Mouse (Mus musculus) ES-Bruce4 (cell line): Measurements from ENCODE around the gene Alg9. TPM values are rescaled to one million over a fixed set of nuclear protein-coding genes. Genes with fewer than 3 reads are reported as not detected.

ENCODE experiments used
- H3K27ac ChIP-seq: 2 replicates; pipeline ENCODE4 v1.5.1; 2012; ENCODE audit warnings: low read length, inconsistent platforms; ENCODE audit not compliant: insufficient read depth
- H3K27me3 ChIP-seq: 2 replicates; pipeline ENCODE4 v1.6.1; 2012; ENCODE audit warnings: mild to moderate bottlenecking, low read length, inconsistent platforms; ENCODE audit not compliant: control insufficient read depth, poor library complexity, insufficient read depth, severe bottlenecking
- H3K36me3 ChIP-seq: 2 replicates; pipeline ENCODE4 v1.6.1; 2012; ENCODE audit warnings: inconsistent platforms, mild to moderate bottlenecking, low read length, moderate library complexity; ENCODE audit not compliant: control insufficient read depth, poor library complexity, insufficient read depth, severe bottlenecking
- H3K4me1 ChIP-seq: one replicate; pipeline ENCODE4 v1.8.1; 2011; ENCODE audit warnings: low read length; ENCODE audit not compliant: control insufficient read depth, insufficient read depth
- H3K4me3 ChIP-seq: 2 replicates; pipeline ENCODE4 v1.5.1; 2011; ENCODE audit warnings: low read depth, mild to moderate bottlenecking, low read length
- H3K9ac ChIP-seq: 2 replicates; pipeline ENCODE4 v1.6.1; 2012; ENCODE audit warnings: low read depth, mild to moderate bottlenecking, inconsistent platforms; ENCODE audit not compliant: poor library complexity, severe bottlenecking
- H3K9me3 ChIP-seq: replicated peaks from 2 replicates; pipeline ENCODE4 v1.6.1; 2012; ENCODE audit warnings: mild to moderate bottlenecking, low read length, inconsistent platforms; ENCODE audit not compliant: control insufficient read depth, poor library complexity, insufficient read depth, severe bottlenecking
- CTCF ChIP-seq: IDR thresholded peaks from one replicate; pipeline ENCODE4 v1.8.1; 2011; ENCODE audit warnings: low read depth, low read length
- EP300 ChIP-seq: IDR thresholded peaks from 2 replicates; pipeline ENCODE4 v1.6.1; 2011; ENCODE audit warnings: low read depth, low read length; ENCODE audit not compliant: insufficient read depth
- POLR2A ChIP-seq: IDR thresholded peaks from one replicate; pipeline ENCODE4 v1.8.1; 2011; ENCODE audit warnings: low read length; ENCODE audit not compliant: insufficient read depth
- polyA plus RNA-seq: library from polyadenylated mRNA; stranded (reverse); fragments of >200 nt; gene quantifications from 2 replicates; pipeline ENCODE4 v1.2.4, GENCODE M21; 2011; ENCODE audit warnings: low read depth; ENCODE audit not compliant: missing spikeins, insufficient read depth, insufficient read length

Gene Alg9
- polyA plus RNA-seq, 1 experiment = 23.5 TPM

- Histone ChIP-seq H3K27me3 (no peaks in the 10 kb centered on the region), H3K27ac (no peak overlapping the region), H3K4me1 (no peaks in the 10 kb centered on the region), H3K9ac (no peak overlapping the region), H3K9me3 (no peaks in the 10 kb centered on the region), H3K36me3 (peaks cover 4% of the 10 kb centered on the region; the same call in 1 of the 2 replicates), H3K4me3 (no peak overlapping the region)
- TF ChIP-seq CTCF (no peak), EP300 (no peak), POLR2A (no peak)
These were observed 40.8 kb downstream of the Alg9 start for GRCm38 (mm10) chr9:50815666-50816065.

GRCm38 (mm10) chr9:50816512-50816911 is 41.7 kb downstream of the Alg9 start:
- Histone ChIP-seq H3K27ac (no peak overlapping the region), H3K4me1 (no peaks in the 10 kb centered on the region), H3K9me3 (no peaks in the 10 kb centered on the region), H3K4me3 (no peak overlapping the region), H3K9ac (no peak overlapping the region), H3K36me3 (peaks cover 4% of the 10 kb centered on the region; the same call in 1 of the 2 replicates), H3K27me3 (no peaks in the 10 kb centered on the region)
- TF ChIP-seq CTCF (no peak), POLR2A (no peak), EP300 (no peak)

- Histone ChIP-seq H3K27ac (no peak overlapping the region), H3K9ac (no peak overlapping the region), H3K36me3 (peaks cover 4% of the 10 kb centered on the region; the same call in 1 of the 2 replicates), H3K4me3 (no peak overlapping the region), H3K4me1 (no peaks in the 10 kb centered on the region), H3K9me3 (no peaks in the 10 kb centered on the region), H3K27me3 (no peaks in the 10 kb centered on the region)
- TF ChIP-seq CTCF (no peak), POLR2A (no peak), EP300 (no peak)
These were observed 43.2 kb downstream of the Alg9 start for GRCm38 (mm10) chr9:50818050-50818449.

- Histone ChIP-seq H3K4me1 (no peaks in the 10 kb centered on the region), H3K9me3 (no peaks in the 10 kb centered on the region), H3K4me3 (no peak overlapping the region), H3K36me3 (peaks cover 2% of the 10 kb centered on the region; the same call in 1 of the 2 replicates), H3K27me3 (no peaks in the 10 kb centered on the region), H3K9ac (no peak overlapping the region), H3K27ac (no peak overlapping the region)
- TF ChIP-seq EP300 (no peak), CTCF (no peak), POLR2A (no peak)
These were observed 44.9 kb downstream of the Alg9 start for GRCm38 (mm10) chr9:50819716-50820115.

- Histone ChIP-seq H3K9me3 (no peaks in the 10 kb centered on the region), H3K27me3 (no peaks in the 10 kb centered on the region), H3K4me3 (no peak overlapping the region), H3K9ac (no peak overlapping the region), H3K27ac (no peak overlapping the region), H3K4me1 (no peaks in the 10 kb centered on the region), H3K36me3 (peaks cover 2% of the 10 kb centered on the region; the same call in 1 of the 2 replicates)
- no peak for TF ChIP-seq EP300
- TF ChIP-seq POLR2A = no peak
- no peak for TF ChIP-seq CTCF
These were observed 46.8 kb downstream of the Alg9 start for GRCm38 (mm10) chr9:50821651-50822050.

- Histone ChIP-seq H3K36me3 (peaks cover 2% of the 10 kb centered on the region; the same call in 1 of the 2 replicates), H3K9ac (no peak overlapping the region), H3K4me1 (no peaks in the 10 kb centered on the region), H3K27me3 (no peaks in the 10 kb centered on the region), H3K27ac (no peak overlapping the region), H3K9me3 (no peaks in the 10 kb centered on the region), H3K4me3 (no peak overlapping the region)
- TF ChIP-seq POLR2A (no peak), EP300 (no peak), CTCF (no peak)
These were observed 47.4 kb downstream of the Alg9 start for GRCm38 (mm10) chr9:50822216-50822615.
